Mouse (Mus musculus): ENCODE measurements at regions not wholly inside any gene's neighbourhood (a gene's known extent, or its start where the extent isn't known, plus 50 kb on each side); places are given as distances from the start of the nearest gene placed in this dataset.

DNA sequence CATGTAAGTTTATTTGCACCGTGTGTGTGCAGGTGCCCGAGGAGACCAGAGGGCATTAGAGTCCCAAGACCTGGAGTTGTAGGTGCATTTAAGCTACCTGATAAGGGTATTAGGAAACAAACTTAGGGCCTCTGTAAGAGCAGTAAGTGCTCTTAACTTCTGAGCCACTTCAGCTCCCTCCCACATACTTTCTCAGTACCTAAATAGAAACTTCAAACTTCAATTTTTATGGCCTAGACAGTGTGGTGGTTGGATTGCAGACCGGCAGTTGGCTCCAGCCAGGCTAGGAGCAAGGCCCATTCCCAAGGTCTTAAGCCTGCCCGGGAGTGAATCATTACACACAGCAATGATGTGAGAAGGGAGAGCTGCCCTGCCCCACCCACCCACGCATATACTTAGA is 208.8 kb upstream of the Plpp4 start:
- peak in 1 of 2 experiments; percentile 45 for DNase-seq (ENCODE audit: low spot score in 2 of 2)

DNA sequence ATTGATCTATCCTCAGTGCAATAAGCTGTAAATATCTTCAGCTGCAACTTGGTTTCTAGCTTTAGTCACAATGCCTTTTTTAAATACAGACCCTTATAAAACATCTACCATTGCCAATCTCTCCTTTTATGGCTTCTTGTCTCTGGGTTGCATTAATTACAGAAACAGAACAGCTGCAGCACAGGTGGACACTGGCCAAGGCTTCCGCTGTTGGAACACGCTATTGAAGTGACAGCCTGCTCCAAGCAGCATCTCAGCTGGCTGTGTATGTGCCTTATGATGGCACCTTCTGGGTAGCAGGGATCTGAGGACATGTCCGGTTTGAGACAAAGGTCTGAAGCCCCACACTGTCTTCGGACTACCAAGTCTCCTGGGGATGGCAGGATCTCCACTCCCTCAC is 207.1 kb upstream of the Plpp4 start:
- no peak for DNase-seq (ENCODE audit: low spot score in 2 of 2)

DNA sequence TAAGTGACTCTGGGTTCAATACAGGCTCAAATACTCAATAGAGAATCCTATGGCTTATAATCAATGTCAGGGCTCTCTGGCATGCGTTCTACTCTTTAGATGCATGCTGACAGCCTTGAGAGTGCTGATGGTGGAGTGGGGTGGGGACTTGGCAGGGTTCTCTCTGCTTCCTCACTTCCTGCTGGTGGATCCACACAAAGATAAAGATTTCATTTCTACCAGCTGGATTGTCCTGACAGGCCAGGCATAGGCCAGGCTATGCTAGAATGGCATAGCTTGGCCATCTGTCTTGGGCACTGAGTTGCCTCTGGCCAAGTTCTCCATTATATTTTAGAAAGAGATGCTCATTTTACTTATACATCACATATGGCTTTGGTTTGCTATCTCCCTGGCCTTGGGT is 206.2 kb upstream of the Plpp4 start:
- DNase-seq (ENCODE audit: low spot score in 2 of 2) = no peak

DNA sequence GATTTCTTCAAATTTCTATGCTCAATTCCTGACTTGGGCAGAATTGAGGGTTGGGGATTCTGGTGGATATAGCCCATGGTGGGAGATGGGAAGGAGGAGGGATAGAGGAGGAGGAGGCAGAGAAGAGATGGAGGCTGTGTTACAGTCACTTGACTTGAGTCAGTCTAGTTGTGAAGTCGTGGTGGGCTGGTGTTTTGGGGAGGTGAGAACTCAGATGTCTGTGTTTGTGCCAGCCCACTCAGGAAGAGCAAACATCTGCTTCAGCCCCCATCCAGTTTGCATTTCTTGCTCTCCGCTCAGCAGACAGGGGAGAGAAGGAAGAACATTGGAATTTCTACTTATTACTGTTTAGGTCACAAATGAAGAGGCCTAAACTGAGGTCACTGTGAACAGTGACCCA is 189.9 kb upstream of the Plpp4 start:
- no peak for DNase-seq (ENCODE audit: low spot score in 2 of 2)

DNA sequence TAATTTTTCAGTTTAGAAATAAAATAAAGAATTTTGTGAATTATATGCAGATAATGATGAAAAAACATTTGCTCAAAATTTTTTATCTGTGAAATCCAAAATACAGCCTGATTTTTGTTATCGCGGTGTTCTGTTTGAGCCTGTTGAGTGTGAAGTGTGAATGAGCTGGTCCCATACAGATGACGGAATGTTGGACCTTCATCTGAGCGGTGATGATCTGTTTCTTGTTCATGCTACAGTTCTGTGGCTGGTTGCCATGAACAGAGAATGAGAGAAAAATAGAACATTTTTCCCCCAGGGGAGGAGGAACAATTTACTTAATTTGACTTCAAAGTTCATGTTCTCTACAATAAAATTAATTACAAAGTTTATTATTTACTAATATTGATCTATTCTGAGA is 188.7 kb upstream of the Plpp4 start:
- DNase-seq (ENCODE audit: low spot score in 2 of 2) = no peak

DNA sequence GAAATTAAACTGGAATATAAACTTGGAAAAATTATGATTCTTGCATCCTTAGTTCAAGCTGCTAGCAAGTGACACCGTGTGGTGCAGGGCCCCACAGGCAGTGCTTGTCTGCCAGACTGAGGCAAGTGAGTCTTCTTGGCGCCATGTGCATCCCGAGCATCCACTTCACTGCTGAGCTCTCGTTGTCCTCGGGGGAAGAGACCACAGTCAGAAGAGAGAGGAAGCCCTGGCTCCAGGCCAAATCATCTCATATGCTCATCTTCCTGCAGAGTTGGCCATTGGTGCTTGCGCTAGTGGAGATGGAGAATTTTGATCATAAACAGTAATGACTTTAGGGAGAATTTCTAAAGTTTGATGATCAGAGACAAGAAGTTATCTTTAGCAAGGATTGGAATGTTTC is 177.0 kb upstream of the Plpp4 start:
- no peak for DNase-seq (ENCODE audit: low spot score in 2 of 2)

DNA sequence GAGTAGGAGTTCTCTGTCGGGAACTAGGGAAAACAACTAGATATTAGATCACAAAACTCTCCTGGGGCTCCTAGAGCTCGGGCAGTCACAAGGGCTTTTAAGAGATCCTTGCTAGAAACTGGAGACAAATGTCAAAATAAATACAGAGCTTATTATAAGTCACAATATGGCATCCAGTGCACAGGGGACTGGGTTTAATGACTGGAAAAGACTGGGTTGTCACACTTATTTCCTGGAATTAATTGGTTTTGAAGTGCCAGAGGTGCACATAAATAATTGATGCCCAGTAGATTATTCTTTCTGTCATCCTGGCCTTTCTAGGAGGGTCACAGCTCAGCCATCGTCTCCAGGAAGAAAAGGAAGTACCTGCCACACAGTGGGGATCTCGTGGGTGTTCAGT is 165.4 kb upstream of the Plpp4 start:
- peak in 1 of 2 experiments; percentile 32 for DNase-seq (ENCODE audit: low spot score in 2 of 2)

DNA sequence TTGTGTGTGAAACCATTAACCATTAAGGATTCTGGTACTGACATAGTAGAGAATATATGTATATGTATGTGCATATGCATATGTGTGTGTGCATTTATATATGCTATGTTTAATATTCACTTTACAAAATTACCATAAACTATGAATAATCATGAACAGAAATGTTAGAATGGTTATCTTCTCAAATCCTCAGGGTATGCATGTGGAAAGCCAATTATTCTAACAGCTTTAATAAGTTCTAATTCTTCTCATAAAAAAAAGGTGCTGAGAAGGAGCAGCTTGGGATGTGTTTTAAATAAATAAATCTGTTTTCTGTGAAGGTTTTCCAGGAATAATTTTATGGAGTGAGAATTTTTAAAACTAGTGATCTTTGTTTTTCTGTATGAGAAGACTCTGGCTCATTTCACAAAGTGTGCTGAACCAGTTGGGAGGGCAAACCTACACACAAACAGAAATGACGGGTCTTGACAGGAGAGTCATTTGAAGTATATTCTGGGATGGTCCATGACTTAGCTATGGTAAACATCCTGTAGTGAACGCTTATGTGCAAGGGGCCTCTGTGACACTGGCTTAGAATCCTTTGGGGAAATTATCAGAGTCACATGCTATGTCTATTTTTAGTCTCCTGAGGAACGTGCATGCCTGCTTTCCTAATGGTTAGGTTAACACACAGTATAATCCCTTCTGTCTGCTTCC is 160.3 kb upstream of the Plpp4 start:
- DNase-seq (ENCODE audit: low spot score in 2 of 2) = peak in 1 of 2 experiments; percentile 1

DNA sequence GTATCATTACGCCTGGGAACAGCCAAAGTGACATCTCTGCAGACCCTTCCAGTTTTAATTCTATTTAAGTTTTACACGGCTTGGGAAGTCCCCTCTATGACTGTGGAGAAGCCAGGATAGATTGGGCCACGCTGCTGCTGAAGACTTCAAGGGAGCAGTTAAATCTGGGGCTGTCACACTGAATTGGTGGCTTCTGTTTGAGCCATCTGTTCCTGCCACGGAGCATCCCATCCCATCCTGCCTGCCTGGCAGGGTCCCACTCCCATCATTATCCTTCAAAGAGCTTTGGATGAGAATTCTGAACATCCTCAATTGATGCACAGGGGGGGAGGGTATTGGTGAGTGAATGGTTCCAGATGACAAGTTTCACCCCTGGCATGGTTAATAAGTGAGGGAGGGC is 154.4 kb upstream of the Plpp4 start:
- DNase-seq (ENCODE audit: low spot score in 2 of 2) = no peak

DNA sequence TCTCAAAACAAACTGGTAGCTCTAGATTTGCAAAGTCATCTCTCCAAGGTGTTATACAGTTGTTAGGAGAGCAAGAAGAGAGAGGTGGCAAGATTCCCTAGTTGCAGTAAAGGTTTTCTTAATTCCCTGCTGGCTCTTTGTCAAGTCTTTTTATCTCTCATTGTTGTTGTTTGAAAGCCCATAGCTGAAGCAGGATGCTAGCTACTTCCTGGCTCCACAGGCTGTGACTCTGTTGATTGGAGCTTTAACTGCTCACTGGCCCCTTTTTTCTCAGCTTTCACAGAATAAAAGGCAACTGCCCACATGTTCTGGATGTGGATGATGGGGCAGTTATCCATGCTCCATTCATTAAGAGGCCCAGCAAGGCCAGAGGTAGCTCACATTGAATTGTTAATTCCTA is 122.7 kb upstream of the Plpp4 start:
- DNase-seq (ENCODE audit: low spot score in 2 of 2) = no peak

DNA sequence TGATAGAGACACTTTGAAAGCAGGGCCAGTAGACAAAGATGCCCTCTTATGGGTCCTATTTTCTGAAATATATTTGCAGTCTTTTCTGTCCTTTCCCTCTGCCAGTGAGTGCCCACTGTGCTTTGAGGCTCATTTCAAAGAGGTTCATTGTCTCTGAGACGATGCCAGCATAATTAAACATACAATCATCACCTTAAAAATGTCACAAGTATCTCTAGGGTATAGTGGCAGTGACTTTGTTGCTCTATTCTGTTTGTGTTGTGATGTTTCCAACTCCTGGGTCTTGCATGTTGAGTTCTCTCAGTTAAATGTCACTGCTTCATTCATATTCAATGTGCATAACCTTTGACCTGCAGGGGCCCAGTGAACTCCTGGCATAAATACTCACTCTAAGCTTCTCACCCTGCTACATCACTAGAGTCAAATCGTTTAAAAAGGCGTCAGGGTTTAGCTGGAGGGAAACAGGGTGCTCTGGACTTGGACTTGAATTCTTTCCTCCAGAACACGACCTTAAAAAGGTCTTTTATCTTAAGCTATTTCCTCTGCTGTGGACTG is 122.1 kb upstream of the Plpp4 start:
- no peak for DNase-seq (ENCODE audit: low spot score in 2 of 2)

DNA sequence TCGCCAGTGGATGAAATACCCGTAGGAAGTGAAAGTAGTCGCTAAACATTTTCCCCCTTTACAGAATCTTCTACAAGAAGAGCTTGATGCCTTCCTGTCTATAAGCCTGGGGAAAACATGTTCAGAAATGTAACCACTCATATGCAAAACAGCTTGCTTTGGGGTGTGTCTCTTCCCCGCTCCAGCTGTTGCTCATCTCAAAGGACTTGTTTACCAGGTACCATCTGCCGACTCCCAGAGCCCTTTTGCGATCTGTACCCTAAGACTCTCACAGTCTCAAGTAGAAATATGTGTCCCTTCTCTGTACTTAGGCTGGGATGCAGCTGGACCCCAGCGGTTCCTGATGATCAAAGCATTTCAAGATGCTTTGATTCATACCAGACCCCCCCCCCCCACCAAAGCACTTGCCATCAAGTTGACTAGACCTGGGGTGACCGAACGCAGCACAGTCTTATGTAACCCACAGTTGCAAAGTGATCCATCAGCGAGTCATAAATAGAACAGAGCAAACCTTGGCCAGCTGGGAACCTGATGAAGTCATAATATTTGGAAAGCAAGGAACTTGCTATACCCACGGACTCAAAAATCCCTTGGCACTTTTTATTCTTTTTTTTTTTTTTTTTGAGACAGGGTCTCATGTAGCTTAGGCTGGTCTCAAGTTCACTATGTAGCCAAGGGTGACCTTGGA is 119.4 kb upstream of the Plpp4 start:
- DNase-seq (ENCODE audit: low spot score in 2 of 2) = no peak

DNA sequence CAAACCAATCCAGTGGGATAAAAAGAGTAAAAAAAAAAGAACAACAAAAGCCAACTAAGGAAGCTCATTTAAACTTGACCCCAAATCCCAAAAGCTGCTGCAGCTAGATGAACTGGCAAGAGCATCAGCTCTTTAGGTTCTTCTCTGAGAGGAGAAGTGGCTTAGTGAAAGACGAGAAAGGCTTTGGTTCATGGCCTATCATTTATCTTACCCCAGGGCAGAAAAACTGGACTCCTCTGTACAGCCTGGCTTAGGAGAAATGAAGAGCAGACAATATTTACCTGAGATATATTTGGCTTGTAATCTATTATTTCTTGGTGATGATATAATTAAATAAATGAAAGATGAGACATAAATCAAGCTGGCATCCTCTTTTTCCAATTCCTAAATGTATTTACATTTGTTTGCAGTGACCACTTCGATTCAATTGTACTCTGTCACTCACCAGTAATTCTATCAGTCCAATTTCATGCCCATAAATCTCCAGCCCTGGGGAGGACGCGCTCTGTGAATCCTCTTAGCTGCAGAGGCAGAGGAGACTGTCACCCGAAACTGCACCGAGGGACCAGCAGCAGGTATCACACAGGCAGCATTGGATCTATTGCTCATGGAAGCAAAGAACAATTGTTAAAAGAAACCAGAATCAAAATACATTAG is 114.8 kb upstream of the Plpp4 start:
- no peak for DNase-seq (ENCODE audit: low spot score in 2 of 2)

DNA sequence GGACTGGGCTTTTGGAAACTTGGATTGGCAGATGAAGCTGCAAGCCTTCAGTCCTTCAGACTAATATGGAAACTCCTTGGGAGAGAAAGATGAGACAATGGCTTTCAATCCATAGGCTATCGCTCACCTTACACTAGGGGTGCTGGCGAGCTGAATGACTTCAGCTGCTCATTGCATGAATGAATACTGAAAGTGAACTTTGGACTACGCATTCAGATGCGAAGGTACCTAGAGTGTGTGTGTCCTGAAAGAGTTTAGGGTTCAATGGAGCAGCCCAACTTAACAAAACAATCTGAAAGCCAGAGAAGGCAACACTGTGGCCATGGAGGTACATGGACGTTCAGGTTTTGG is 114.3 kb upstream of the Plpp4 start:
- DNase-seq (ENCODE audit: low spot score in 2 of 2) = no peak

DNA sequence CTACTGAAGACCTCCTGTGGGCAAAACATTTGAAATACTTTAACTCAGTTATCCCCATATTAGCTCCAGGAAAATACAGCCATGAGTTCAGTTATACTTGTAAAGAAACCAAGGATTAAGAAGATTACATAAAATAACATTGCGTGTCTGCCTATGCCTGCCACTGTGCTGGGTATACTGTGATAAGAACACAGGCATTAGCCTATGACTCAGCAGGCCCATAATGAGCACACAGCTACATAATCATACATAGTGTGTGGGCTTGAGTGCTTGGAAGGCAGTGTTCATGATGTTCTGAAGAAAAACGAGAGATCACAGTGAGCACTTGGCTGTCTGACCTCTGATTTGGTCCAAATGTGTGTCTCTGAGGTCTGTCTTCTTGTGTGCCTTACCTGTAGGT is 101.3 kb upstream of the Plpp4 start:
- DNase-seq (ENCODE audit: low spot score in 2 of 2) = no peak

DNA sequence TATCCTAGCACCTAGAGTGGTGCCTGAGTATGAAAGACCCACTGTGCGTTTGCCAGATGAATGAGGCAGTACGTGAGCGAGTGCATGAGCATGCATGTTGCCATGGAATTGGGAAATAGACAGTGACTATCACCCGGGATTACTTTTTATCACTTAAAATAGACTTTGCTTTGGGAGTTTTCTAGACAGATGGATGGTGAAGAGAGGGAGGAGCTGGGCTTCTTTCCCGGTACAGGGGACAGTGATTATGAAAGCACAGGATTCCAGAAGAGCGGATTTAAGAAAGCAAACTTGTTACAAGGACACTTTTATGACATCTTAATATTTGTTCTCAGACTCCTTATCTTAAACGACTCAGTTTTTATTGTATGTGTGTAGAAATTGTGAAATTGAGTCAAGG is 86.9 kb upstream of the Plpp4 start:
- no peak for DNase-seq (ENCODE audit: low spot score in 2 of 2)

DNA sequence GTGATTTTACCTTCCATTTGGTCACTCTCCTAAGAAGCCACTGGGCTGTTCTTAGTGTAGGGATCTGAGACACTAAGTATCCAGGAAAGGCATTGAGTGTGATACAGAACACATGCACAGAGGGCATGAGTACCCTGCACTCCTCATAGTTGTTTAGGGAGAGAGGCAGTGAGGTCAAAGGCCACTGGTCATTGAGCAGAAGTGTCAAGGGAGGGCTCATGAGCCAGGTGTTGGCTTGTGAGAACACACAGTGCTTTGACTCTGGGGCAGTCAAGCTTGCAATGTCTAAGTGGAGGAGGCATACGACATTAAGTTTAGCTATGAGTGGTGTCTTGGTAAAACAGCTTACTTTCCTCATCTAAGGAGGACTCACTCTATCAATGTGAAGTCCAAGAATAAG is 65.9 kb upstream of the Plpp4 start:
- no peak for DNase-seq (ENCODE audit: low spot score in 2 of 2)

DNA sequence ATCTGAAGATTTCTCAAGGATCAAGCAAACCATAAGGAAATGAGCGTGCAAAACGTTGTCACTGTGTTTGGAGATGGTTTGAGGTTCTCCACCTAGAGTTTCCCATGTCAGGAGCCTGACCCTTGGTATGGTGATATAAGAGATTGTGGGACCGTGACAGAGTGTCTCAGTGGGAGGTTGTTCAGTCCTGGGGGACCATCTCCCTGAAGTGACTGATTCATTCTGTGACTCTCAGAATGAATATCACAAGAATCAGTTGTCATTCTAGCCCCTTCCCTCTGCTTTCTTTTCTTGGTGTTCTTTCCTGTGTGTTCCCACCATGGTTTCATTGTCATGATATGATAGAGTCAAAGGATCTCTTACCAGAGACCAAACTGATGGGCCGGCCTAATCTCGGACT is 49.8 kb upstream of the Plpp4 start:
- DNase-seq (ENCODE audit: low spot score in 2 of 2) = no peak

All from spleen, postnatal 4 days (tissue).